Mouse (Mus musculus): ENCODE data around the gene Arhgef38.

Arhgef38 gene

DNA sequence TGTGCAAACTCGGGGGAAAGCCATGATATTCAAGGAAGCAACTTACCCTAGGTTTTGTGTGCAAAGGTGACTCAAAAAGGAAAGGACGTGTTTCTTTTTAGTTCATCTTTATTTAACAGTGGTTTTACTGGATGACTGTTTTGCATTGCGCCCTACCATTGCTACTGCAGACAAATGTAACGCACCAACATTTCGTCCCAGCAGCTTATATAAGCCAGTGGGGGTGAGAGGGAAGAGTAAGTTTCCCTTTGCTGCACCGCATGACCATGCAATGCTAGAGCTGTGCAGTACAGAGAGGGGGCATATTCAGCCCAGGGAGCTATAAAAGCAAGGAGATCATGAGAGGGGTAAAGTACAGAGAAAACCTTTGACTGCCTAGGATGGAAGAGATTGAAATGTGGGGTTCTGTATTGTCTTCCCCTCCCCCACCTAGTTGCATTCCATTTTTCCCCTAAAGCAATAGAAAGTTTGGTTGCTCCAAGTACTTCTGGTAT, 70.8 kb downstream of the Arhgef38 start:
- DNase-seq: no peak

DNA sequence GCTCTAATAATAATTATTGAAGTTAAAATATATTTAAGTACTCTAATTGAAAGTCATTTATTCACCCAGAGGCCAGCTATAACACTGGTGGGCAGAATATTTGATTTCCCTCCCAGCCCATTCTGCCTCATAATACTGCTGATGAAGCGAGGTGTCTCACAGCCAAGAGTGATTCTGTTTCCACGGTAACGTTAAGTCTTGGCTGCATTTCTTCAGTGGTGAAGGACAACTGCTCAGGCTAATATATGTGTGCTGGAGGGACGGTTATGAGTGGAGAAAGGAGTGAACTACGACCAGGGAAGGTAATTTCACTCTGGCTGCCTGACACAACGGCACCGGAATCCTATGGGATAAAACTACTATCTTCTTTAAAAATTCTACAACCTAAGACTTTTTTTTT, 71.6 kb downstream of the Arhgef38 start:
- no peak for DNase-seq

DNA sequence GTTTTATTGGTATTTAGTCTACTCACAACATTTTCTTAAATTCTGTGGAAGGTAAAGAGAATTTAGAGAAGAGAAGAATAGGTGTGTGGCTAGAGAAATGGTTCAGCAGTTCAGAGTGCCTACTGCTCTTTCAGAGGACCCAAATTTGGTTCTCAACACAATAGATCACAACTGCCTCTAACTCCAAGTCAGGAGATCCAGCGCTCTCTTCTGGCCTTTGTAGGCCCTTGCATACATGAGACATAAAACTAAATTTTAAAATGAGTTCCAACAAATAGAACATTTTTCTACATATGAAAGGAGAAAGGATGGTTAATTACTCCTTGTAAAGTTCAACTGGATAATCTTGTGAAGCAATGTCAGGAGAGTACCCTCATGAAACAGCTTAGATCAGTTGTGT, 73.3 kb downstream of the Arhgef38 start:
- no peak for DNase-seq

DNA sequence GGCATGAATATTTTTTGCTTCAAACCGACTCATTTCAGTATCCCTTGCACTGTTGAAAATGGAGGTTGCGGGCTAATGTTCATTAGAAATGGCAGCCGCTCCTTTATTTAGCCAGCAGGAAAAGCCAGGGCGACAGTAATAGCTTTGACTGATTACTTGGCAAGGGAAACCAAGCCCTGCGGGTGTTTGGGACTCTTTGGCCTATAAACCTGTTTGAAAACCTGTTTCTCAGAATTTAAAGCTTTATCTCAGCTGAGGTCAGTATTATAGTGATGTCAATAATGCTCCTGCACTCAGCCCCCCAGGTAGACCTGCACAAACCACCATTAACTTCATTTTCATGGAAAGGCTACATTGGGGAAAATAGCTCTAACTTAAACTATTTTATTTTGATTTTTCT, 76.5 kb downstream of the Arhgef38 start:
- DNase-seq: peak; percentile 49

DNA sequence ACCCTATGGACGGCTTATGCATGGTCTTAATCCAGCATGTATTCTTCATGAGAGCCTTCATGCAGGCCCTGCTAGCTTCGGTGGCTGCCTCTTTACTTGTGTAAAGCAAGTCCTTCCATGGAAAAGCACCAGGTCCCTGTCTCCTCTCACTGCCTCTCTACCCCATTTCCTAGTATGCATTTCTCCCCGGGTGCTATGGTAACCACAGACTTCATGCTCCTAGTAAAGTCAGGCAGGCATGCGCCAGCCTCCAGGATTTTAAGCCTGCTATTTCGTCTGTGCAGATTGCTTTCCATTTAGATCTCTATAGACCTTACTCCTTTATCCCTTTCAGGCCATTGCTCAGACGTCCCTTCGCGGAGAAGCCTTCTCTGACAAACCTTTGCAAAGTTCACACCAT, 80.1 kb downstream of the Arhgef38 start:
- no peak for DNase-seq

DNA sequence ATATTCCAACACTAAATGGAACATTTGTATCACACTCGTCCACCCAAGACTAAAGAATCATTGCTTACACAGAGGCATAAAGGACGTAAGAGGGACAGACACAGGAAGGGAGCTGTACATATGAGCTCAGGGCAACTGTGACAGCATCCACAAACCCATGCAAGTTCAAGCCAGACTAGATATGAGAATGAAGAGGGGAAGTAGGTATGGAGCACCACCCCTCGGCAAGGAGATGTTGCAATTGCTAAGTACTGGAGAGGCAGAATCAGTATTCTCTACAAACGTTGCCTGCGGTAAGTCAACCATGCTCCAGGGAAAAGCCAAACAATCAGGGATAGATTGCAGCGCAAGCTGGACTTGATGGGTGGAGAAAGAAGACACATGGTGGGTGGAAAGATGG, 81.1 kb downstream of the Arhgef38 start:
- no peak for DNase-seq

DNA sequence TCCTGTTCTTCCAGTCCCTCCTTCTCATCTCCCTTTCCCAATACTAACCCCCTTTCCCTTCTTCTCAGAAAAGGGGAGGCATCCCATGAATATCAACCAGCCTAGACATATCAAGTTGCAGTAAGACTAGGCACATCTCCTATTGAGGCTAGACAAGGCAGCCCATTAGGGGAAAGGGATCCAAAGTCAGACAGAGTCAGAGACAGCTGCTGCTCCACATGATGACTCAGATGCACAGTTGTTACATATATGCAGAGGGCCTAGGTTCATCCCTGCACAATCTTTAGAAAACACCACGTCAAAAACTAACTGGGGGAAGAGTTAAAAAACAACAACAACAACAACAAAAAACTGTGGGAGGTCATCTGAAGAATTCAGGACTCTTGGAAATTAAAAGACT, 81.9 kb downstream of the Arhgef38 start:
- DNase-seq: no peak

DNA sequence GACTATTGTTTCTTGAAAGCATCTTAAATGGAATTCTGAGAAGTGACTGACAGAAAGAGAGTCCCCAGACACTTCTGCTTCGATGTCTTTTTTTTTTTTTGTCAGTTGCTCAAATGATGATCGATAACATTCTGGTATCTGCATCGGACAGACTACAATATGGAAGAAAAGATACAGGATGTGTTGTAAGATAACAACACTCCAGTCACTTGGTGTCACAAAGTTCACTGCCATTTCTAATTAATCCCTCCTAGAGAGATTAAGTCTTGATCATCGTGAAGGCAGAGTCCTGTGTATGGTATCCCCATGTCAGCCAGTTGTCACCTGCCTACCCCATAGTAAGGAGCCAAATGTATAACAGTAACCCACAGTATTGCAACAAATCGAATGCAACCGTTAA, 83.1 kb downstream of the Arhgef38 start:
- no peak for DNase-seq

DNA sequence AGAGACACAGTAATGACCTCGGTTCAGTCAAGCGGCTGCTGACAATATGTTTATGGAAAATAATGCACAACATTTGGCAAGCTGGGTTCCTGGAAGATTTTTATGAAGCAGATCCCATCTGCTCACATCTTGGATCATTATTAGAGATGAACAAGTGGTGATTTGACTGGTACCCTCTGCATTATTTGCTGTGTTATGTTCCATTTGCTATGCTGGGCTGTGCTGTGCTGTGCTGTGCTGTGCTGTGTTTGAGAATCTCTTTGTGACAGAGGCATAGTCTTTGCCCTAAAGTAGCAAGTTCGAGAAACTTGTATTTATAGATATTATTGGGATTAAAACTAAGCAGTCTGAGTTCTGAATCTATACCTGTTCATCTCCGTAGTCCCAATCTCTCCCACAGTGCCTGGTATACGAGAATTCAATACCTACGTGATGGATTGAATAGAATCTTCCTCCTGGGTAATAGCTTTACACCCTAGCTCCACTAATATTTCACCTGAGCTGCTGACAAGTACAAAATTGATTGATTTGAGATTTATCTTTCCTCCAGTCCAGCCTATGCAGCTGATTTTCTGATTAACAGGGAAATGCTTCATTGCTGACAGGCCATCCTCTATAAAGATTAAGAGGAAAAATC, 90.1 kb downstream of the Arhgef38 start:
- no peak for DNase-seq

DNA sequence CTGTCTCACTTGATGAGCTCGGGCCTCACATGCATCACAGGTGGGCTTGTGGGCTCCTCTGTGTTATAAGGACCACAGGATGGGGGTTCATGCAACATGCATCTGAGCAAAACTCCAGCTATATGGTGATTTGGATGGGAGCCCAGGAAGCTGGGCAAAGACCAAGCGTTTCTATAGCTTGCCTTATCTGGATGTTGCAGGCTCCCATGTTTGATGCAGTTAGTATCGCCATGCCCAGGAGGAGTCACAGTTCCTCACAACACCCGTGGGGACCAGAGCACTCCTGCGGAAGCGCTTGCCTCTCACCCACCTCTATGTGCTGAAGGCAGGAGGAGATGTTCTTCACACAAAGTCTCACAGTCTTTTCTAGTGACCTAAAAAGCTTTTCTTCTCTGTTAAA, 92.9 kb downstream of the Arhgef38 start:
- DNase-seq: no peak

DNA sequence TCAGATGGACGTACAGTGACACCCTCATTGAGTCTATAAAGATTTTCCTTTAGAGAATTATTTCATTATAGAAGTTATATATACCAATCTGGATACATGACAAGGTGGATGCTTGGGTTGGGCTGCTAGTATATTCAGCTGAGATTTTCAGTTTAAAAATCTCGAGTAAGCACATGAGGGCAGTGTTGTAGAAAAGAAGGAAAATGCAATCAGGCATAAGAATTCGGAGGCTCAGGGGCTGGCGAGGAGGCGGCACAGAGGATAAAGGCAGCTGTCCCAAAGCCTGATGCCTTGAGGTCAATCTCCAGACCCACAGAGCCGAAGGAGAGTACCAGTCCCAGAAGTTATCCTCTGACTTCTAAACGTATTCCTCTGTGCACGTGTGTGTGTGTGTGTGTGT, 102.1 kb downstream of the Arhgef38 start:
- DNase-seq: no peak

DNA sequence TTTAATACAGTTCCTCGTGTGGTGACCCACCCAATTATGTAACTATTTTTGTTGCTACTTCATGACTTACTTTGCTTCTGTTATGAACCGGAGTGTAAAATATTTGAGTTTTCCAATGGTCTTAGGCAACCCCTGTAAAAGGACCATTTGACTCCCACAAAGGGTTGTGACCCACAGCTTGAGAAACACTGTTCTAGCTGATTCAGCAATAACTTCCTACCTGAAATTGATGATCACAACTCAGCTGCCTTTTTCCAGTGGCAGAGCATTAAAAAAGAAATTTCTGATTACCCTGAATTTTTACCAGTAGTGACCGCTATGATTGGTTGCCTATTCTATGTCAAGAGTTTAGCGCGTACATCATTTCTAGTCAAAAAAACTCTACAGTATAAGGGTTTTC, 103.4 kb downstream of the Arhgef38 start:
- DNase-seq: no peak

DNA sequence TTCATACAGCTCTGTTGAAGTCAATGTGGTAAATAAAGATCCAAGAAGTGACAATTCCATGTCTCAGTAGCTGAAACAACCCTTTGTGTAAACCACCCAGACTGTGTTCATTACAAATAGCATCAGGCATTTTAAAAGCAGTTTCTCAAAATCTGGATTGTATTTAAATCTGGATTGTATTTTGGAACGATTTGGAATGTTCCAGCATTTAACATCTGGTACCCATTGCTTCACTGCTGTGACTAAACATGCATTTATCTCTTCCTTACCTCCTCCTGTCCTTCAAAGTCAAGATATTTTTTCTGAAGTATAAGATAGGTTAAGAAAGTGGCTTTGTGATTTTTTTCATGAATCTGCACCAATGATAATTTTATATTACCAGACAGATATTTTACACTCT, 121.5 kb downstream of the Arhgef38 start:
- no peak for DNase-seq

DNA sequence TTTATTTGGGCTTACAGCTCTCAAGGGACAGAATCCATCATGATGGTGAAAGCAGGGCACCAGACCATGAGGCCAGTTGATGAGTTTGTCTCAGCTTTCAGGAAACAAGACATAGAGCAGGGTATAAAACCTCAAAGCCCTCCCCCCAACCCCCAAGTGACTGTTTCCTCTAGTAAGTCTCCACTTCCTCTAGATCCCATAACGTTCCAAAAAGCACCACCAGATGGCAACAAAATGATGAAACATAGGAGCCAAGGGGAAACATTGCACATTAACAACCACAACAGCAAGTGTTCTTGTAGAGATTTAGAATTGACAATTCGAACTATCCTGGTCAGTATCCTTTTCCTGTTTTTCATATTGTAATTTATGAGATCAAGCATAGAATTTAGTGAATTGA, 123.0 kb downstream of the Arhgef38 start:
- no peak for DNase-seq

DNA sequence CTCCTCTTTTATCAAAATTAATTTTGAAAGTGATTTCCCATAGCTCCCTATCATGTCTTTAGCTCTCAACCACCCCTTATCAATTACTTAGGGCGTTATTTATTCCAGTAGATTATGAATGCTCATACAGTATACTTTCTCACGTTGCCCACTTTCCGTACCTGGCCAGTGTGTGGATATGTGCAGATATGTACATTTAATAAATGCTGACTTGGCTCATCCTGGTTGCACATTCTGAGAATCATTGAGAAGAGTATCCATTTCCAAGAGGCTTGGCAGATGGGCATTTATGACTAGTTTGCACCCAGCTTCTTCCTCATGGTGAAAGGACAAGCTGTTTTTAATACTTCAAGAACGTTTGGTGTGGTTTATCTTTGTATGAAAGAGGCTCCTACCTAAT, 124.9 kb downstream of the Arhgef38 start:
- no peak for DNase-seq

DNA sequence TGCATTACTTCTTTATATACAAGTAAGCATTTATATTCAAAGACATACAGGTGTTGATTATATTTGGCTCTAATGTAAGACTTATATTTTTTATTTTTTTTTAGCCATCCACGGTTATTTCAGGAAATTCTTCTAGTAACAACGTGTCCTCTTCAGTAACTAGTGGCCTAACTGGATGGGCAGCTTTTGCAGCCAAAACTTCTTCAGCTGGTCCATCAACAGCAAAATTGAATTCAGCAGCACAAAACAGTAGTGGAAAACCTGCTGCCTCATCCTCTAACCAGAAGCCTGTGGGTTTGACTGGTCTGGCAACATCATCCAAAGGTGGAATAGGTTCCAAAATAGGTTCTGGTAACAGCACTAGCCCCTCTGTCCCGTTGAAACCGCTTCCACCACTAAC, 126.0 kb downstream of the Arhgef38 start:
- no peak for DNase-seq

DNA sequence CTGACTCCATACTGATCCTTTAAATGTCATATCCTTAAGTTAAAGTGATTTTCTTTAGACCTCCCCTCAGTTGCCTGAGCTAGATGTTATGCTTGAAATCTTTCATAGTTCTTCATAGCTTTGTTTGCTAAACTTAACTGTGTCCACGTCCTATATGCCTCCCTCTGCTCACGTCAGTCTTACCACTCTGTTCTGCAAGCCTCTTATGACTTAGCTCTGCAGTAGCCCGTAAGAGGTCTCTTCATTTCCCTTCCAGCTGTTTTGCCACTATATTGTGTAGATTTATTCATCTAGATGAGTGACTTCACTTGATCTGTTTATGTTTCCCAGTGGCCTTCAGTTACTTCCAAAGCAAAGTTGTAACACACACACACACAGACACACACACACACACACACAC, 130.3 kb downstream of the Arhgef38 start:
- DNase-seq: no peak

DNA sequence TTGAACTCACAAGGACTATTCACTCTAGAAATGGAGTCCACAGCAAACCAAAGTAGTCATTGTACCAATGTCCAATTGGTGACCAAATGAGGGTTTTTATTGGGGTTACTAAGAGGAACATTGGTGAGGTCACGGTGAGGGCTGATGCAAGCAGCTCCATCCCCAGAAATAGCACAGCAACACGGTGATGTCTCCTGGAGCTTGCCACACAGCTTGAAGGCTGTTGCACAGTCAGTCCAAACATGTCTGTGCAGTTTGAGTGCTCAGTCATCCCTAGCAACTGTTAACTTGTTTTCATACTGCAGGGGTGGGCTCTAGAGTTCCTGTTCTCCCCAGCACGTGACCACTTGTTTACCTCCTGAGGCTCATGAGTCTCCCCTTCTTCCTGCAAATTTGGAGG, 131.0 kb downstream of the Arhgef38 start:
- no peak for DNase-seq

DNA sequence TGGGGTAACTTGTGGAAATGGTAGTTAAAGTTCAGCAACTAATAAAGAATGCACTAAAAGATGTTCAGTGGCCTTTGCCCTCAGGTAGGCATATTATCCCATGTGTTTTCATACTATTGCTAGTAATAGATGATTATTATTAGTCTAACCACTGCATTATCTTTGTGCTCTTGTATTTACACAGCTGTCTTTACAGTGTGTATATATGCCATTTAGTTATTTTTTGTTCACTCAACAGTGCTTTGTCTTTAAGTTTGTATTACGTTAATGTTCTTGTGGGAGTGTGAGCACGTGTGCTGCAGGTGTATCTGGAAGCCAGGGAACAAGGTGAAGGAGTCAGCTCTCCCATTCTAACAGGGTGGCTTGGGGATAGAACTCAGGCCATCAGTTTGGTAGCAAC, 135.8 kb downstream of the Arhgef38 start:
- DNase-seq: no peak

DNA sequence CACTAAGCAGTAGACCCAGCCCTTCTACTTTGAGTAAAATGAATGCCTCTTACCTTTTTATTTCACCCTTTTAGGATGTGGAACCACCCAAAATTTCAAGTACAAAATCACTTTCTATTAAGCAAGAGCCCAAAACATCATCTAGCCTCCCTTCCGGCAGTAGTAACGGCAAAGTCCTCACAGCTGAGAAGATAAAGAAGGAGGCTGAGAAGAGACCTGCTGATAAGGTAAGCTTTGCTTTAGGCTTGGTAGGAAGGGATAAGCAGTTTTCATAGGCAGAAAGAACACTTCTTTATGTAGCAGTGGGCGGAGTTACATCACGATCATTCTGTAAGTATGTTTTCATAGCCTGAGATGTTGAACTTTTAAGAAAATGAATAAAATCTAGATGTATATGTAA, 136.4 kb downstream of the Arhgef38 start:
- DNase-seq: no peak

DNA sequence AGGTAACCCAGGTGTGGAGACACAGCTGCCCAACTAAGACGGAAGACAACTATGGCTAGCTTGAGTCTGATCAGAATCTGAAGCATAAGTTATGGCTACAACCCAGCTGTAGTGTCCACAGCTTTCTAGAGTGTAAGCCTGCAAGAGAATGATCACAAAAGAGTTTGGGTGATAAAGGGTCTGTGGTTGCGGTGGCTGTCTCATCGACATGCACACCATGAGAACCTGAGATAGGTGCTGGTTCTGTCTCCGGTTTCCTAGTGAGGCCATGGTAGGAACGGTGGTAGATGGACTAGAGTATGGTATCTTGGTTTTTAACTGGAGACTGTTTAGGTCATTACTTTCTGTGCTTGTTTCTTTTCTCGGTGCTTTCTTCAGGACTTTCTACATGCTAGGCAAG, 136.8 kb downstream of the Arhgef38 start:
- DNase-seq: no peak

DNA sequence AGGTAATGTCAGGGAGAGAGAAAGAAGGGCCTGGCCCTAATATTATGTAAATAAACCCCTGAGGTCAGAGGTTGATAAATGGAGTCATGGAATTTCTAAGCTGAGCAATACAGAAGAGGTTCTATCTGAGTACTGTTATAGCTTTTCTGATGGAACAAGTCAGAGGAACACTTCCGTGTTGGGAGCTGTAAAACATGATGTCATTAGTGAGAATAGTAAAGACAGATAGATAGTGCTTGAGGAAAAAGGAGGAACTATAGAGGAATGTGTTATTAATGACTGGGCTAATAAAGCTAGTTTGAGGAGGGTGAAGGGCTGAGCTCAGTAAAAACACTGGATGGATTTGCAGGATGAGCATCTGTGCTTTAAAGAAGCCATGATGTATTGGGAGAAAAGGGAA, 140.4 kb downstream of the Arhgef38 start:
- no peak for DNase-seq

DNA sequence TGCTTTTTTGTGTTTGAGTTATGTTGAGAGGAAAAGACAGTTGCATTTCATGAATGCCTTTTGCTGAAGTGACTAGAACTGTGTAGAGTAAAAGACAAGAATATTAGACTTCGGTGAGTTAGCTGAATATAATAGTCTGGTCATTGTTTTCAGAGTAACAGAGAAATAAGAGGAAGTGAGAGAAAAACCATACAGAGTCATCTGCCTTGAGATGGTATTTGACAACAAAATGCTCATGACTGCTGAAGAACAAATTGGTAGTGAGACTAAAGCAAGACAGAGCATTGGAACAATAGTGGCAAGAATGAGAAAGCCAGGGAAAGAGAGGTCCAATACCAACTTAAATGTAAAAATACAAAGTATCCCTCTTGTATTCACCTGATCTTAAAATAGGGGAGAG, 141.8 kb downstream of the Arhgef38 start:
- DNase-seq: no peak

DNA sequence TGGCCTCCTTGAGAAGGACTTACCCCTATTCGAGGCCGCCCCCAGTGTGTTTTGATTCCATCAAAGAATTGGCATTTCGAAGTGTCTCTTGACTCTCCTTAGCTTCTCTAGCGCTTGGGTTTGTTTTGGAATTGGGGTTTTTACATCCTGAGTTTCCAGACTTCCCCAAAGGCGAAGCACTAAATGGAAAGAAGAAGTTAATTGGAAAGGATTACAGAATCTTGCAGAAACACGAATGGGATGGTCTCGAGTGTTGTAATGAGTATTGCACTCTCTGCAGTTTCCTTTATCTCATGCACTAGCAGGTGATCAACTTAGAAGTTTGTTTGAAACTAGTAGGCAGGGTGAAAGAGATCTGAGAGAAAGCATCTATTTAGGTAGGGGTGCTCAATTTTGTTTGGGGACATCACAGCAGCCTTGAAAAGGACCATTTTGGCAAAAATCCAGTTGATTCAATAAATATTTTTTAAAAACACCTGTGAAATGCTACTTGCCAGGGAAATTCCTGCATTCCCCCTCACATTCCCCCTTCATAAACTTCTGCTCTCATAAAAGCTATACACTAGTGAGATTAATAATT, 142.4 kb downstream of the Arhgef38 start:
- no peak for DNase-seq

DNA sequence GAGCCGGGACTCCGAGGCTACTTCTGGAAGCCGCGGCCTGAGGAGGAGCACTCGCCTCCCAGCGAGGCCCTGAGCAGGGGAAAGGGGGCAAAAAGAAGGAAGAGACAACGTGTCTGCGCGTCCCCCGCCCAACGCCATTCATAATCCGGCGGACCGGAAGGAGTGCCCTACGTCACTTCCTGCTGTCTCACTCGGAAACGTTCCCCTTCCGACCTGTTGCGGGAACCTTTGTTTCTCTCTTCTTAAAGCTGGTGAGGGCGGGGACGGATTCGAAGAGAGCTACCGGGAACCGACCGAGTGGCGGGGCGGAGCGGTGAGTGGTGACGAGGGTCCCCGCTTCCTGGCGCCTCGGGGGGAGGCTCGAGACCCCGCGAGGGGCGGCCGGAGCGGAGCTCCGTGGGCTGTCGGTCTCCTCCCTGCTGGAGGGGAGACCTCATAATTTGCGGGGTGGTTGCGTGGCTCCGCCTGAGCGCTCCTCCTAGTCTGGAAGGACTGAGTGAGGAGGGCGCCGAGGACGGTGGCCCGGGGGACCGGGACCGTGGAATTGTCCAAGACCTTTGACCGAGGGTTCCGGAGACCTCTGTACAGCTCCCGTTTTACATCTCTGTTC, 143.0 kb downstream of the Arhgef38 start, which contains the start of the genes Ints12 and Gstcd:
Ints12 (plus strand) TSS at position 177 of the 610 bp plus-strand sequence.
Gstcd (minus strand) TSS at position 370 of the 610 bp plus-strand sequence.
- peak; percentile 88 for DNase-seq
